Mouse (Mus musculus): ENCODE data around the gene Hhipl1. TPM values are rescaled to one million over a fixed set of nuclear protein-coding genes. Genes with fewer than 3 reads are reported as not detected.

Hhipl1 gene
- polyA plus RNA-seq, 1 experiment from 2014 or later, result 0.55 TPM

DNA sequence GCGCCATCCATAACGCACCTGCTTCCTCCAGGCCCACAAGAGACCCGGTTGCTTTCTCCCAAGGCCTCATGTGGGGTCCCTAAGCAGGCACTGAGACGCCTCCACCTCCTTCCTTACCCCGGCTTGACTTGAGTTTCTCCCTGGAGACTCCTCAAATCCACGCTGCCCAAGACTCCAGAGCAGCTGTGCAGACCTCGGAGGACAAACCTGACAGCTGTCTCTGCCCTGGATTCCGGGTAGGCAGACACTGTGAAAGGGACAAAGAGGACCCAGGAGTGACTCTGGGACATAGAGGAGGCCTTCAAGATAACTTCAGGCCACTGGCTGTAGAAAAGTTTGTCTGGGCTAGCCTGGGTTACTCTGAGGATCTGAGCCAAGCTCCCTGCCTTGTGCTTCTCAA is 68.6 kb downstream of the Hhipl1 start:
- H3K36me3 ChIP-seq, result no peaks in the 10 kb centered on the region
- no peaks in the 10 kb centered on the region for H3K9me3 ChIP-seq
- no peak overlapping the region for H3K4me2 ChIP-seq (replicated peaks)
- no peak overlapping the region for H3K4me3 ChIP-seq (replicated peaks)
- H3K27ac ChIP-seq, result 0 out of 2 replicates have a peak overlapping the region, but pooled peaks have one; percentile 30
- no peak overlapping the region for H3K9ac ChIP-seq
- ATAC-seq, result no peak
- 82% methylated on average over 8 of the region's 8 CpGs for WGBS
- H3K4me1 ChIP-seq (replicated peaks), result peaks cover 31% of the 10 kb centered on the region
- H3K27me3 ChIP-seq (replicated peaks), result no peaks in the 10 kb centered on the region

- no peaks in the 10 kb centered on the region for H3K36me3 ChIP-seq
- peaks cover 12% of the 10 kb centered on the region for H3K4me1 ChIP-seq (replicated peaks)
- no peaks in the 10 kb centered on the region for H3K9me3 ChIP-seq
- 85% methylated on average over 13 of the region's 13 CpGs for WGBS
- no peak overlapping the region for H3K4me3 ChIP-seq (replicated peaks)
- H3K27ac ChIP-seq, result no peak overlapping the region
- no peak for ATAC-seq
- H3K27me3 ChIP-seq (replicated peaks), result no peaks in the 10 kb centered on the region
- H3K9ac ChIP-seq, result no peak overlapping the region
- H3K4me2 ChIP-seq (replicated peaks), result no peak overlapping the region
These were observed 72.5 kb downstream of the Hhipl1 start for GRCm38 (mm10) chr12:108378379-108379133.

Other genes starting within 250 kb of the Hhipl1 start
- 91.7 and 97.9 TPM in 2 replicates for gene Setd3, start 127.0 kb upstream of the Hhipl1 start, polyA plus RNA-seq (2015; fragmentation: Nextera tagmentation; extraction: Ambion mirVana)
- 2.8 and 3.8 TPM in 2 replicates for gene Ccnk, start 126.7 kb upstream of the Hhipl1 start, polyA plus RNA-seq (2015; fragmentation: Nextera tagmentation; extraction: Ambion mirVana)
- gene Ccdc85c, start 30.8 kb upstream of the Hhipl1 start, polyA plus RNA-seq (2015; fragmentation: Nextera tagmentation; extraction: Ambion mirVana), result 8.7 and 9.3 TPM in 2 replicates
- 5.3 and 5.4 TPM in 2 replicates for gene Cyp46a1, start 28.1 kb downstream of the Hhipl1 start, polyA plus RNA-seq (2015; fragmentation: Nextera tagmentation; extraction: Ambion mirVana)
- gene Eml1, start 64.7 kb downstream of the Hhipl1 start, polyA plus RNA-seq (2015; fragmentation: Nextera tagmentation; extraction: Ambion mirVana), result 63.7 and 67.0 TPM in 2 replicates
- 43.8 and 45.7 TPM in 2 replicates for gene Evl, start 248.4 kb downstream of the Hhipl1 start, polyA plus RNA-seq (2015; fragmentation: Nextera tagmentation; extraction: Ambion mirVana)